Mouse (Mus musculus): ENCODE results near the gene Nol4l. TPM values are rescaled to one million over a fixed set of nuclear protein-coding genes. Genes with fewer than 3 reads are reported as not detected.

Gene Nol4l
- total and polyA plus RNA-seq, 3 experiments, result 13.9 to 39.2 (median 23.4) TPM

- Histone ChIP-seq H3K36me3 (replicated peaks) (peaks cover 10% of the 10 kb centered on the region), H3K4me1 (ENCODE audit: insufficient read depth, low read depth, low read length) (peaks cover 88% of the 10 kb centered on the region), H3K4me3 (ENCODE audit: low read depth, low read length) (peak overlapping the region; percentile 75; the same call in 1 of the 2 replicates), H3K9me3 (replicated peaks) (no peaks in the 10 kb centered on the region), H3K27me3 (ENCODE audit: insufficient read depth, low read length) (peaks cover 70% of the 10 kb centered on the region)
- TF ChIP-seq CTCF (IDR thresholded peaks at IDR 0.05; ENCODE audit: low read depth, low read length), result no peak
- no peak for TF ChIP-seq GATA1 (IDR thresholded peaks at IDR 0.05; ENCODE audit: borderline replicate concordance, low read length)
- no peak for TF ChIP-seq POLR2AphosphoS5 (IDR thresholded peaks at IDR 0.05; ENCODE audit: insufficient replicate concordance, low read depth, low read length)
- ATAC-seq (ENCODE audit: extremely low read depth, insufficient number of reproducible peaks, low FRiP score, poor library complexity, severe bottlenecking) (no peak), DNase-seq (ENCODE audit: low spot score) (no peak)
Observed at GRCm38 (mm10) chr2:153526850-153527530, 2.8 kb downstream of the Nol4l start.

GRCm38 (mm10) chr2:153525906-153526311 lies 3.9 kb downstream of the Nol4l start:
- ATAC-seq (ENCODE audit: extremely low read depth, insufficient number of reproducible peaks, low FRiP score, poor library complexity, severe bottlenecking) (peak; percentile 86), DNase-seq (ENCODE audit: low spot score) (peak; percentile 91)
- no peaks in the 10 kb centered on the region for H3K9me3 ChIP-seq (replicated peaks)
- H3K4me1 ChIP-seq (ENCODE audit: insufficient read depth, low read depth, low read length), result peaks cover 94% of the 10 kb centered on the region
- no peak; the same call in 1 of the 2 replicates for TF ChIP-seq TAL1 (conservative IDR thresholded peaks at IDR 0.05; ENCODE audit: low read depth, low read length)
- TF ChIP-seq POLR2AphosphoS5 (IDR thresholded peaks at IDR 0.05; ENCODE audit: insufficient replicate concordance, low read depth, low read length), result no peak
- no peak for TF ChIP-seq GATA1 (IDR thresholded peaks at IDR 0.05; ENCODE audit: borderline replicate concordance, low read length)
- TF ChIP-seq CTCF (IDR thresholded peaks at IDR 0.05; ENCODE audit: low read depth, low read length), result no peak
- TF ChIP-seq GATA2 (IDR thresholded peaks at IDR 0.05; ENCODE audit: borderline replicate concordance, low read depth, low read length), result no peak
- H3K27me3 ChIP-seq (ENCODE audit: insufficient read depth, low read length), result peaks cover 67% of the 10 kb centered on the region
- peak overlapping the region; percentile 57; the same call in 1 of the 2 replicates for H3K4me3 ChIP-seq (ENCODE audit: low read depth, low read length)
- peaks cover 10% of the 10 kb centered on the region for H3K36me3 ChIP-seq (replicated peaks)

DNA sequence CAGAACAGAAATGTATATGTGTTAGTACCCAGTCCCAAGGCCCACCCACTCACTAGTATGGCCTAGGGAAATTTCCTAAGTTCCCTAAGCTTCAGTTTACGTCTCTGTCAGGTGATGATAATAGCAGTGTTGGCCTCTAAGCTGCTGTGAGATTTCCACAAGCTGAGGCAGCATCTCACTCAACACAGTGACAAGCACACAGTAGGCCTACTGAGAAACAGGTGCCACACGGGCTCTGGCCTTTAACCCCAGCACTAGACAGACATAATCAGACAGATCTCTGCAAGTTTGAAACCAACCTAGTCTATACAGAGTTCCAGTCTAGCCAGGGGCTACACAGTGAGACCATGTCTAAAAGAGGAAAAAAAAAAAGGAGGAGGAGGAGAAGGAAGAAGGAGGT lies 5.0 kb downstream of the Nol4l start:
- H3K36me3 ChIP-seq (replicated peaks), result peaks cover 10% of the 10 kb centered on the region
- DNase-seq (ENCODE audit: low spot score) (no peak), ATAC-seq (ENCODE audit: extremely low read depth, insufficient number of reproducible peaks, low FRiP score, poor library complexity, severe bottlenecking) (no peak)
- no peak overlapping the region for H3K4me3 ChIP-seq (ENCODE audit: low read depth, low read length)
- H3K9me3 ChIP-seq (replicated peaks), result no peaks in the 10 kb centered on the region
- H3K27me3 ChIP-seq (ENCODE audit: insufficient read depth, low read length), result peaks cover 62% of the 10 kb centered on the region
- TF ChIP-seq GATA2 (IDR thresholded peaks at IDR 0.05; ENCODE audit: borderline replicate concordance, low read depth, low read length) (no peak), TAL1 (conservative IDR thresholded peaks at IDR 0.05; ENCODE audit: low read depth, low read length) (no peak), POLR2AphosphoS5 (IDR thresholded peaks at IDR 0.05; ENCODE audit: insufficient replicate concordance, low read depth, low read length) (no peak), GATA1 (IDR thresholded peaks at IDR 0.05; ENCODE audit: borderline replicate concordance, low read length) (no peak), CTCF (IDR thresholded peaks at IDR 0.05; ENCODE audit: low read depth, low read length) (no peak)
- peaks cover 96% of the 10 kb centered on the region for H3K4me1 ChIP-seq (ENCODE audit: insufficient read depth, low read depth, low read length)

GRCm38 (mm10) chr2:153523656-153524055 lies 6.1 kb downstream of the Nol4l start:
- H3K4me1 ChIP-seq (ENCODE audit: insufficient read depth, low read depth, low read length), result peaks cover 95% of the 10 kb centered on the region
- TF ChIP-seq POLR2AphosphoS5 (IDR thresholded peaks at IDR 0.05; ENCODE audit: insufficient replicate concordance, low read depth, low read length) (no peak), GATA2 (IDR thresholded peaks at IDR 0.05; ENCODE audit: borderline replicate concordance, low read depth, low read length) (no peak), GATA1 (IDR thresholded peaks at IDR 0.05; ENCODE audit: borderline replicate concordance, low read length) (no peak), CTCF (IDR thresholded peaks at IDR 0.05; ENCODE audit: low read depth, low read length) (no peak), TAL1 (conservative IDR thresholded peaks at IDR 0.05; ENCODE audit: low read depth, low read length) (no peak)
- H3K27me3 ChIP-seq (ENCODE audit: insufficient read depth, low read length), result peaks cover 58% of the 10 kb centered on the region
- no peak for DNase-seq (ENCODE audit: low spot score)
- no peaks in the 10 kb centered on the region for H3K9me3 ChIP-seq (replicated peaks)
- peak overlapping the region; percentile 3; the same call in 1 of the 2 replicates for H3K4me3 ChIP-seq (ENCODE audit: low read depth, low read length)
- H3K36me3 ChIP-seq (replicated peaks), result peaks cover 15% of the 10 kb centered on the region
- ATAC-seq (ENCODE audit: extremely low read depth, insufficient number of reproducible peaks, low FRiP score, poor library complexity, severe bottlenecking), result no peak

DNA sequence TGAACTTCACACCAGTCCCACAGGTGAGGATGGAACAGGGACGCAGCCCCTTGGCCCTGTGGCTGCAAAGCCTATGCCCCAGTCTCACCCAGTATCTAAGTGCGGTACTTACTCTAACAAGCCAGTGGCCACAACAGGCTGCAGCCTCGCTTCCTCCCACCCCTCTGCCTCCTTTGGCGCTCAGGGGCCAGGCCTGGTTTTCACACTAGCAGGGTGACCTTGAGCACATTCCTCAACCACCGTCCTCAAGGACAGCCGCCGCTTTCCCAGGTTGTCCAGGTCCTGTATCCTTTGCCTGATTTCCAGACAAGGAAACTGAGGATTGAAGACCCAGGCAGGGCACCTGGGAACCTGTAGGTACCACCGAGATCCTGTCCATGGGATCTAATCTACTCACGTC lies 6.6 kb downstream of the Nol4l start:
- Histone ChIP-seq H3K4me1 (ENCODE audit: insufficient read depth, low read depth, low read length) (peaks cover 95% of the 10 kb centered on the region), H3K9me3 (replicated peaks) (no peaks in the 10 kb centered on the region), H3K4me3 (ENCODE audit: low read depth, low read length) (no peak overlapping the region), H3K36me3 (replicated peaks) (peaks cover 20% of the 10 kb centered on the region), H3K27me3 (ENCODE audit: insufficient read depth, low read length) (peaks cover 59% of the 10 kb centered on the region)
- TF ChIP-seq GATA1 (IDR thresholded peaks at IDR 0.05; ENCODE audit: borderline replicate concordance, low read length) (no peak), TAL1 (conservative IDR thresholded peaks at IDR 0.05; ENCODE audit: low read depth, low read length) (no peak), POLR2AphosphoS5 (IDR thresholded peaks at IDR 0.05; ENCODE audit: insufficient replicate concordance, low read depth, low read length) (no peak), CTCF (IDR thresholded peaks at IDR 0.05; ENCODE audit: low read depth, low read length) (no peak), GATA2 (IDR thresholded peaks at IDR 0.05; ENCODE audit: borderline replicate concordance, low read depth, low read length) (no peak)
- no peak for DNase-seq (ENCODE audit: low spot score)
- ATAC-seq (ENCODE audit: extremely low read depth, insufficient number of reproducible peaks, low FRiP score, poor library complexity, severe bottlenecking), result no peak

- Histone ChIP-seq H3K9me3 (replicated peaks) (no peaks in the 10 kb centered on the region), H3K4me1 (ENCODE audit: insufficient read depth, low read depth, low read length) (peaks cover 89% of the 10 kb centered on the region), H3K27me3 (ENCODE audit: insufficient read depth, low read length) (peaks cover 54% of the 10 kb centered on the region), H3K4me3 (ENCODE audit: low read depth, low read length) (no peak overlapping the region), H3K36me3 (replicated peaks) (peaks cover 20% of the 10 kb centered on the region)
- ATAC-seq (ENCODE audit: extremely low read depth, insufficient number of reproducible peaks, low FRiP score, poor library complexity, severe bottlenecking), result no peak
- DNase-seq (ENCODE audit: low spot score), result no peak
- TF ChIP-seq POLR2AphosphoS5 (IDR thresholded peaks at IDR 0.05; ENCODE audit: insufficient replicate concordance, low read depth, low read length) (no peak), GATA1 (IDR thresholded peaks at IDR 0.05; ENCODE audit: borderline replicate concordance, low read length) (no peak), TAL1 (conservative IDR thresholded peaks at IDR 0.05; ENCODE audit: low read depth, low read length) (no peak), GATA2 (IDR thresholded peaks at IDR 0.05; ENCODE audit: borderline replicate concordance, low read depth, low read length) (no peak), CTCF (IDR thresholded peaks at IDR 0.05; ENCODE audit: low read depth, low read length) (no peak)
Observed at GRCm38 (mm10) chr2:153522270-153522669, 7.5 kb downstream of the Nol4l start.

Measured in G1E (cell line).